Mouse (Mus musculus) megakaryocyte, embryonic 14.5 days (primary cell): ENCODE measurements at regions not wholly inside any gene's neighbourhood (a gene's known extent, or its start where the extent isn't known, plus 50 kb on each side); places are given as distances from the start of the nearest gene placed in this dataset.

Experiments used
- FLI1 ChIP-seq: IDR thresholded peaks from 2 replicates; pipeline ENCODE4 v1.6.1; 2012; ENCODE audit warnings: low read length, inconsistent platforms, mixed read lengths
- GATA1 ChIP-seq: IDR thresholded peaks from 3 replicates; pipeline ENCODE4 v1.6.1; 2012; ENCODE audit warnings: mixed read lengths, low read length, inconsistent platforms, borderline replicate concordance

DNA sequence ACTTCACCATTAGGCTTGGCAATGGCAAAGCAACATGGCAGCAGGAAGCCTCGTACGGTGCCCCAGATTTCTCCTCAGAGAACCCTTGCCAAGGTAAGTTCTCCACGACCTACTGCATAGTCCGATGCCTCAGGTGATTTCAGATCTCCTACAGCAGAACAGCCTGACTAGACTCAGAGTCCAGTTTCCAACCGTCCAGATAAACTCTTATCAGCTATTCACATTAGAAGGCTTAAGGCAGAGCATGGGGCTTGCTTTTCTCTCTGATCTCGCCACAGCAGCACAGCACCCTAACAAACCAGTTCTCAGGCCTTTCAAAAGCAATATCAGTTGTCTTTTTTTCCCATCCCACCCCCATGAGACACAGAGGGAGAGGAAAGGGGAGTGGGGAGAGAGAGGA lies 174.9 kb upstream of the Nfe2l3 start:
- TF ChIP-seq GATA1, result no peak
- no peak for TF ChIP-seq FLI1
